Mouse (Mus musculus) CH12.LX (cell line): Measurements from ENCODE around the gene Fryl.

Experiments
- CHD2 ChIP-seq: IDR thresholded peaks from 2 replicates; pipeline ENCODE4 v1.6.1; 2011; ENCODE audit warnings: low read length, improper control_type of control experiment
- CTCF ChIP-seq, 2 experiments: IDR thresholded peaks in 1 of 2; conservative IDR thresholded peaks in 1 of 2; 2 replicates each; pipeline ENCODE4 v1.5.1; 2011 to 2012; ENCODE audit warnings: low read depth in 2 of 2, low read length in 2 of 2, improper control_type of control experiment in 1 of 2, inconsistent platforms in 1 of 2, mild to moderate bottlenecking in 1 of 2, moderate library complexity in 1 of 2
- E2F4 ChIP-seq: IDR thresholded peaks from 2 replicates; pipeline ENCODE4 v1.6.1; 2011; ENCODE audit warnings: low read depth, low read length, improper control_type of control experiment; ENCODE audit not compliant: insufficient replicate concordance
- EP300 ChIP-seq: IDR thresholded peaks from 2 replicates; pipeline ENCODE4 v1.6.1; 2011; ENCODE audit warnings: low read length, improper control_type of control experiment
- ETS1 ChIP-seq: conservative IDR thresholded peaks from 2 replicates; pipeline ENCODE4 v1.6.1; 2012; ENCODE audit warnings: low read depth, mild to moderate bottlenecking, inconsistent platforms, low read length, improper control_type of control experiment, moderate library complexity
- IRF4 ChIP-seq: IDR thresholded peaks from 2 replicates; pipeline ENCODE4 v1.6.1; 2014; ENCODE audit warnings: low read depth, mild to moderate bottlenecking, inconsistent platforms, low read length, improper control_type of control experiment
- JUND ChIP-seq: conservative IDR thresholded peaks from 2 replicates; pipeline ENCODE4 v1.6.1; 2011; ENCODE audit warnings: low read depth, low read length, improper control_type of control experiment
- KAT2A ChIP-seq: IDR thresholded peaks from 2 replicates; pipeline ENCODE4 v1.6.1; 2012; ENCODE audit warnings: low read length, improper control_type of control experiment, inconsistent platforms; ENCODE audit not compliant: insufficient replicate concordance
- MAZ ChIP-seq: IDR thresholded peaks from 2 replicates; pipeline ENCODE4 v1.6.1; 2012; ENCODE audit warnings: low read depth, mild to moderate bottlenecking, inconsistent platforms, low read length, improper control_type of control experiment, moderate library complexity
- POLR2A ChIP-seq: IDR thresholded peaks from 2 replicates; pipeline ENCODE4 v1.6.1; 2011; ENCODE audit warnings: low read depth, mild to moderate bottlenecking, improper control_type of control experiment, low read length
- SMC3 ChIP-seq: IDR thresholded peaks from 2 replicates; pipeline ENCODE4 v1.6.1; 2011; ENCODE audit warnings: low read depth, low read length, improper control_type of control experiment
- USF1 ChIP-seq: IDR thresholded peaks from 2 replicates; pipeline ENCODE4 v1.6.1; 2014; ENCODE audit warnings: low read depth, mild to moderate bottlenecking, inconsistent platforms, low read length, improper control_type of control experiment
- USF2 ChIP-seq: conservative IDR thresholded peaks from 2 replicates; pipeline ENCODE4 v1.6.1; 2011; ENCODE audit warnings: low read depth, low read length, improper control_type of control experiment
- ZMIZ1 ChIP-seq: IDR thresholded peaks from 2 replicates; pipeline ENCODE4 v1.6.1; 2012; ENCODE audit warnings: low read depth, mild to moderate bottlenecking, inconsistent platforms, low read length, improper control_type of control experiment

DNA sequence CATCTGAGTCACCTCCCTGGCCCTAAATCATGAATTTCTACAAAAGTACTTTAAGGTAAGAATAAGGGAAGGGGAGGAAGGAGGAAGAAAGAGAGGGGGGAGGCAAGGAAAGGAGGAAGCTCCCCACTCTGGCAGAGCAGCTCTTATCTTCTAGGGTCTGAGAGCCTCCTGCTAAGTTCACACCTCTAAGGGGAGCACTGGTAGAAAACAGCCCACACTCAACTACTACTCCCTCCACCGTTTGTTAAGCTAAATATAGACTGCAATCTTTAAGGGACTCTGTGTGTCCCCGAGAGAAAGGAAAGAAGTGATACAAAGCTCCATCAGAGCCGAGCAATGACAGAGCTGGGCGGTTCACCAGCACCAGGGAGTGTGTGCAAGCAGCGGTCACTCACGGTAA is 24.6 kb downstream of the Fryl start:
- TF ChIP-seq CTCF (conservative IDR thresholded peaks at IDR 0.05 in 1 of 2, IDR thresholded peaks at IDR 0.05 in 1 of 2; ENCODE audit: low read depth in 2 of 2, low read length in 2 of 2), result no peak
- TF ChIP-seq ETS1, result no peak
- TF ChIP-seq EP300, result no peak
- TF ChIP-seq E2F4, result no peak
- TF ChIP-seq MAZ, result no peak
- no peak for TF ChIP-seq POLR2A
- no peak for TF ChIP-seq CHD2
- TF ChIP-seq USF1, result no peak
- no peak for TF ChIP-seq IRF4
- TF ChIP-seq JUND, result no peak
- TF ChIP-seq ZMIZ1, result no peak
- TF ChIP-seq SMC3, result no peak
- no peak for TF ChIP-seq KAT2A
- no peak for TF ChIP-seq USF2
